Mouse (Mus musculus): ENCODE measurements around the gene Pde4b.

- TF ChIP-seq CTCF (conservative IDR thresholded peaks at IDR 0.05; ENCODE audit: low read length) (no peak), POU5F1 (IDR thresholded peaks at IDR 0.05; ENCODE audit: borderline replicate concordance, low read length) (no peak)
Measured at GRCm38 (mm10) chr4:102560676-102561280, 473.4 kb downstream of the Pde4b start.
